Mouse (Mus musculus) heart, embryonic 13.5 days (tissue): ENCODE results near the gene Galnt5. TPM values are rescaled to one million over a fixed set of nuclear protein-coding genes. Genes with fewer than 3 reads are reported as not detected.

Experiments used
- ATAC-seq: fragments of 200-750 bp; cut with Nextera tagmentation; 2 replicates; pipeline ENCODE4 v1.8.0; 2017; ENCODE audit warnings: moderate TSS enrichment; ENCODE audit not compliant: insufficient number of reproducible peaks, low FRiP score, low TSS enrichment; ENCODE audit errors: extremely low read depth
- H3K27ac ChIP-seq: fragments of 300-500 bp; sonication (generic); replicated peaks from 2 replicates; pipeline ENCODE4 v1.5.1; 2015; ENCODE audit warnings: moderate library complexity, mild to moderate bottlenecking, inconsistent platforms
- H3K27me3 ChIP-seq: fragments of 300-500 bp; sonication (generic); replicated peaks from 2 replicates; pipeline ENCODE4 v1.6.1; 2015; ENCODE audit warnings: mild to moderate bottlenecking, inconsistent platforms
- H3K36me3 ChIP-seq: fragments of 300-500 bp; sonication (generic); 2 replicates; pipeline ENCODE4 v1.6.1; 2015; ENCODE audit warnings: mild to moderate bottlenecking, inconsistent platforms
- H3K4me1 ChIP-seq: fragments of 300-500 bp; sonication (generic); 2 replicates; pipeline ENCODE4 v1.6.1; 2015; ENCODE audit warnings: inconsistent platforms
- H3K4me2 ChIP-seq: fragments of 300-500 bp; sonication (generic); 2 replicates; pipeline ENCODE4 v1.6.1; 2015; ENCODE audit warnings: inconsistent platforms, mild to moderate bottlenecking, moderate library complexity
- H3K4me3 ChIP-seq: fragments of 300-500 bp; sonication (generic); 2 replicates; pipeline ENCODE4 v1.5.1; 2015; ENCODE audit warnings: moderate library complexity, mild to moderate bottlenecking, inconsistent platforms
- H3K9ac ChIP-seq: fragments of 300-500 bp; sonication (generic); 2 replicates; pipeline ENCODE4 v1.6.1; 2015; ENCODE audit warnings: inconsistent platforms, mild to moderate bottlenecking, moderate library complexity
- H3K9me3 ChIP-seq: fragments of 300-500 bp; sonication (generic); 2 replicates; pipeline ENCODE4 v1.6.1; 2016; ENCODE audit warnings: inconsistent platforms
- WGBS: fragments of 180-500 bp; shearing (Covaris S2); methylation state at CpG from one replicate; pipeline ENCODE4 v1.1.7; 2015; ENCODE audit warnings: mixed read lengths; 5-methylcytosine and 5-hydroxymethylcytosine counted together
- polyA plus RNA-seq: library from polyadenylated mRNA; unstranded; fragments of >200 nt; fragmentation: Nextera tagmentation; extraction: Ambion mirVana; gene quantifications from 2 replicates; pipeline ENCODE4 v1.2.1, GENCODE M21; 2015

The Galnt5 gene
- polyA plus RNA-seq: 0.48 and 0.57 TPM in 2 replicates

- 31% methylated on average over 12 of the region's 12 CpGs for WGBS
- Histone ChIP-seq H3K27me3 (no peaks in the 10 kb centered on the region), H3K36me3 (no peaks in the 10 kb centered on the region), H3K27ac (no peak within 1 kb of the TSS; the same call in 1 of the 2 replicates), H3K4me3 (peak within 1 kb of the TSS; percentile 47), H3K9ac (peak within 1 kb of the TSS; percentile 62), H3K4me1 (peaks cover 14% of the 10 kb centered on the region; the same call in 1 of the 2 replicates), H3K4me2 (peak within 1 kb of the TSS; percentile 66), H3K9me3 (no peaks in the 10 kb centered on the region)
- no peak for ATAC-seq
Observed at GRCm38 (mm10) chr2:57997752-57998430, at the start of gene Galnt5. TSS of gene Galnt5 (plus strand) at chr2:57997884.

GRCm38 (mm10) chr2:57951620-57952019, 46.1 kb upstream of the Galnt5 start:
- WGBS: 53% methylated on average over 2 of the region's 2 CpGs
- H3K27me3 ChIP-seq: no peaks in the 10 kb centered on the region

GRCm38 (mm10) chr2:57960786-57961185, 36.9 kb upstream of the Galnt5 start:
- Histone ChIP-seq H3K9ac (no peak overlapping the region), H3K9me3 (no peaks in the 10 kb centered on the region), H3K4me2 (no peak overlapping the region), H3K36me3 (no peaks in the 10 kb centered on the region), H3K4me3 (no peak overlapping the region), H3K4me1 (no peaks in the 10 kb centered on the region), H3K27me3 (no peaks in the 10 kb centered on the region), H3K27ac (no peak overlapping the region)
- WGBS: 73% methylated on average over 5 of the region's 5 CpGs
- ATAC-seq: no peak

More at GRCm38 (mm10) chr2:57951620-57952019, 46.1 kb upstream of the Galnt5 start:
- Histone ChIP-seq H3K27ac (no peak overlapping the region), H3K36me3 (no peaks in the 10 kb centered on the region), H3K4me3 (no peak overlapping the region), H3K4me2 (no peak overlapping the region), H3K9ac (no peak overlapping the region), H3K9me3 (no peaks in the 10 kb centered on the region), H3K4me1 (no peaks in the 10 kb centered on the region)
- ATAC-seq: no peak

GRCm38 (mm10) chr2:57982248-57982647, 15.4 kb upstream of the Galnt5 start:
- H3K4me2 ChIP-seq: no peak overlapping the region
- no peaks in the 10 kb centered on the region for H3K4me1 ChIP-seq
- no peaks in the 10 kb centered on the region for H3K36me3 ChIP-seq
- H3K9ac ChIP-seq: no peak overlapping the region
- no peaks in the 10 kb centered on the region for H3K9me3 ChIP-seq
- no peaks in the 10 kb centered on the region for H3K27me3 ChIP-seq
- no peak overlapping the region for H3K27ac ChIP-seq
- ATAC-seq: no peak
- H3K4me3 ChIP-seq: no peak overlapping the region

GRCm38 (mm10) chr2:57991084-57991483, 6.6 kb upstream of the Galnt5 start:
- no peaks in the 10 kb centered on the region for H3K36me3 ChIP-seq
- no peak for ATAC-seq

GRCm38 (mm10) chr2:58001497-58001896, 3.8 kb downstream of the Galnt5 start:
- Histone ChIP-seq H3K4me3 (no peak overlapping the region), H3K27ac (no peak overlapping the region), H3K9me3 (no peaks in the 10 kb centered on the region), H3K4me2 (no peak overlapping the region), H3K9ac (no peak overlapping the region), H3K4me1 (peaks cover 14% of the 10 kb centered on the region; the same call in 1 of the 2 replicates), H3K27me3 (no peaks in the 10 kb centered on the region), H3K36me3 (no peaks in the 10 kb centered on the region)
- WGBS: 45% methylated on average over 3 of the region's 3 CpGs
- no peak for ATAC-seq

More at GRCm38 (mm10) chr2:57991084-57991483, 6.6 kb upstream of the Galnt5 start:
- H3K27ac ChIP-seq: no peak overlapping the region
- H3K4me3 ChIP-seq: no peak overlapping the region
- H3K4me1 ChIP-seq: no peaks in the 10 kb centered on the region
- no peaks in the 10 kb centered on the region for H3K9me3 ChIP-seq
- no peak overlapping the region for H3K4me2 ChIP-seq
- H3K9ac ChIP-seq: no peak overlapping the region
- H3K27me3 ChIP-seq: no peaks in the 10 kb centered on the region
- 82% methylated on average over 2 of the region's 2 CpGs for WGBS

- Histone ChIP-seq H3K9me3 (no peaks in the 10 kb centered on the region), H3K4me1 (no peaks in the 10 kb centered on the region), H3K9ac (no peak overlapping the region), H3K36me3 (no peaks in the 10 kb centered on the region), H3K4me2 (no peak overlapping the region), H3K27me3 (no peaks in the 10 kb centered on the region), H3K27ac (no peak overlapping the region), H3K4me3 (no peak overlapping the region)
- no peak for ATAC-seq
- WGBS: 68% methylated on average over 5 of the region's 5 CpGs
Observed at GRCm38 (mm10) chr2:58007081-58007480, 9.4 kb downstream of the Galnt5 start.

- 78% methylated on average over 6 of the region's 6 CpGs for WGBS
- Histone ChIP-seq H3K4me1 (no peaks in the 10 kb centered on the region), H3K9me3 (no peaks in the 10 kb centered on the region), H3K9ac (no peak overlapping the region), H3K36me3 (no peaks in the 10 kb centered on the region), H3K27me3 (no peaks in the 10 kb centered on the region), H3K4me3 (no peak overlapping the region), H3K4me2 (no peak overlapping the region), H3K27ac (no peak overlapping the region)
- ATAC-seq: no peak
Observed at GRCm38 (mm10) chr2:58023556-58023955, 25.9 kb downstream of the Galnt5 start.

GRCm38 (mm10) chr2:58026740-58027139, 29.1 kb downstream of the Galnt5 start:
- Histone ChIP-seq H3K36me3 (no peaks in the 10 kb centered on the region), H3K4me1 (no peaks in the 10 kb centered on the region), H3K9ac (no peak overlapping the region), H3K9me3 (no peaks in the 10 kb centered on the region), H3K27me3 (no peaks in the 10 kb centered on the region), H3K4me2 (no peak overlapping the region), H3K4me3 (no peak overlapping the region), H3K27ac (no peak overlapping the region)
- ATAC-seq: no peak
- 69% methylated on average over 5 of the region's 5 CpGs for WGBS

- 27% methylated on average over 7 of the region's 7 CpGs for WGBS
- Histone ChIP-seq H3K9me3 (no peaks in the 10 kb centered on the region), H3K36me3 (no peaks in the 10 kb centered on the region), H3K4me3 (no peak overlapping the region), H3K27ac (no peak overlapping the region), H3K9ac (no peak overlapping the region), H3K27me3 (no peaks in the 10 kb centered on the region), H3K4me2 (no peak overlapping the region), H3K4me1 (no peaks in the 10 kb centered on the region)
- ATAC-seq: no peak
Observed at GRCm38 (mm10) chr2:58029404-58029803, 31.7 kb downstream of the Galnt5 start.

- Histone ChIP-seq H3K27ac (no peak overlapping the region), H3K36me3 (no peaks in the 10 kb centered on the region), H3K4me2 (no peak overlapping the region), H3K4me3 (no peak overlapping the region), H3K27me3 (no peaks in the 10 kb centered on the region), H3K4me1 (no peaks in the 10 kb centered on the region), H3K9me3 (no peaks in the 10 kb centered on the region), H3K9ac (no peak overlapping the region)
- no peak for ATAC-seq
- 80% methylated on average over 3 of the region's 3 CpGs for WGBS
Observed at GRCm38 (mm10) chr2:58031431-58031830, 33.7 kb downstream of the Galnt5 start.

- Histone ChIP-seq H3K4me1 (peaks cover 7% of the 10 kb centered on the region; the same call in 1 of the 2 replicates), H3K27ac (no peak overlapping the region), H3K9ac (no peak overlapping the region), H3K9me3 (no peaks in the 10 kb centered on the region), H3K27me3 (no peaks in the 10 kb centered on the region), H3K4me3 (no peak overlapping the region), H3K4me2 (no peak overlapping the region), H3K36me3 (no peaks in the 10 kb centered on the region)
- 55% methylated on average over 4 of the region's 4 CpGs for WGBS
- ATAC-seq: no peak
Observed at GRCm38 (mm10) chr2:58035635-58036034, 38.0 kb downstream of the Galnt5 start.
